Mouse (Mus musculus) neural tube, embryonic 11.5 days (tissue): ENCODE data around the gene Ccdc58. TPM values are rescaled to one million over a fixed set of nuclear protein-coding genes. Genes with fewer than 3 reads are reported as not detected.
"Not testable (repeated sequence)": the region's sequence is repeated elsewhere in the genome, so short reads cannot be mapped to it uniquely, and the experiment has no call there.

Experiments used
- ATAC-seq: fragments of 200-750 bp; cut with Nextera tagmentation; 2 replicates; pipeline ENCODE4 v1.8.0; 2017; ENCODE audit warnings: moderate number of reproducible peaks, mild to moderate bottlenecking, moderate TSS enrichment, moderate library complexity; ENCODE audit not compliant: insufficient read depth, low FRiP score, low TSS enrichment
- DNase-seq: peaks from one replicate; pipeline ENCODE4 v3.0.0-alpha.2; 2015; ENCODE audit warnings: low spot score
- H3K27ac ChIP-seq: fragments of 300-500 bp; sonication (generic); 2 replicates; pipeline ENCODE4 v1.5.1; 2014; ENCODE audit warnings: low read depth, mild to moderate bottlenecking, low read length
- H3K27me3 ChIP-seq: fragments of 300-500 bp; sonication (generic); 2 replicates; pipeline ENCODE4 v1.6.1; 2014; ENCODE audit warnings: mild to moderate bottlenecking, low read length, mixed read lengths; ENCODE audit not compliant: control insufficient read depth, insufficient read depth
- H3K36me3 ChIP-seq: fragments of 300-500 bp; sonication (generic); 2 replicates; pipeline ENCODE4 v1.6.1; 2014; ENCODE audit warnings: mild to moderate bottlenecking, low read length, moderate library complexity, mixed read lengths; ENCODE audit not compliant: control insufficient read depth, insufficient read depth
- H3K4me1 ChIP-seq: fragments of 300-500 bp; sonication (generic); 2 replicates; pipeline ENCODE4 v1.6.1; 2014; ENCODE audit warnings: low read length, mixed read lengths; ENCODE audit not compliant: control insufficient read depth, insufficient read depth
- H3K4me2 ChIP-seq: fragments of 300-500 bp; sonication (generic); 2 replicates; pipeline ENCODE4 v1.6.1; 2014; ENCODE audit warnings: low read depth, mild to moderate bottlenecking, moderate library complexity
- H3K4me3 ChIP-seq: fragments of 300-500 bp; sonication (generic); 2 replicates; pipeline ENCODE4 v1.5.1; 2014; ENCODE audit warnings: low read depth, low read length
- H3K9ac ChIP-seq: fragments of 300-500 bp; sonication (generic); 2 replicates; pipeline ENCODE4 v1.6.1; 2014; ENCODE audit warnings: mild to moderate bottlenecking, low read length
- H3K9me3 ChIP-seq: fragments of 300-500 bp; sonication (generic); 2 replicates; pipeline ENCODE4 v1.6.1; 2016; ENCODE audit warnings: low read length; ENCODE audit not compliant: control insufficient read depth
- WGBS: fragments of 180-500 bp; shearing (Covaris S2); extraction: QIAGEN DNeasy Blood & Tissue Kit; methylation state at CpG from one replicate; pipeline ENCODE4 v1.1.7; 2014; 5-methylcytosine and 5-hydroxymethylcytosine counted together
- polyA plus RNA-seq: library from polyadenylated mRNA; unstranded; fragments of >200 nt; fragmentation: Nextera tagmentation; extraction: Ambion mirVana; gene quantifications from 2 replicates; pipeline ENCODE4 v1.2.1, GENCODE M21; 2014

Ccdc58 gene
- polyA plus RNA-seq, 1 experiment from 2014 or later, result 71.8 TPM

DNA sequence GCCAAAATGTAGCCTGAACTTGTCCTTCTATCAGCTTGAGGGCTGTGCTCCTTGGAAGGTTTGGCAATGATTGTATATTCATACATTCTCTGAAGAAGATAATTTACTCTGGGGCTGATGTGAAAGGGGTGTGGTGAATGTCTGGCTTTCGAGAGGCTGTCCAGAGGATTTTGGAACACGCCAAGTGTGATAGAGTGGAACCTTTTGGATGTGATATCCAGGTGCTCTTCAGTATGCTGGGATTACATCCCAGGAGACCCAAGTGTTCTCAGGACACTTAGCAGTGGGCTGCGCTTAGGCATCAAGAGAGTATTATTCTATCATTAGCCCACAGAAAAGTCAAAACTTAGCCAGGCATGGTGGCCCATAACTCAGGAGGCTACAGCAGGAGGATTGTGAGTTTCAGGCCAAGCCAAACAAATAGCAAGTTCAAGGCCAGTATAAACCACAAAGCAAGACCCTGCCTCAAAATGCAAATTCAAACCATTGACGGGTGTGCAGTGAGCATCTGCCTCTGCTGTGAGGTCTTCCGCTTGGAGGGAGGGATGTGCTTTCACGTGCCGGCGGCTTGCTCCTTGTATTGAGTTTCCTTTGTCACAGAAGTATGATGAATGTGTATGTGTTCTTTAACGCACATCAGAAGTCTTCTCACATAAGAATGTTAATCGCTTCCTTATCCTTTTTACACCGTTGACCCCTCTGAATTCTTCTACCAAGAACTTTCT is 19.5 kb downstream of the Ccdc58 start:
- WGBS, result 89% methylated on average over 11 of the region's 11 CpGs
- H3K4me3 ChIP-seq, result no peak overlapping the region
- peaks cover 2% of the 10 kb centered on the region; the same call in 1 of the 2 replicates for H3K36me3 ChIP-seq
- H3K27ac ChIP-seq, result no peak overlapping the region
- no peak overlapping the region for H3K9ac ChIP-seq
- DNase-seq, result no peak
- no peak for ATAC-seq
- no peak overlapping the region for H3K4me2 ChIP-seq
- H3K27me3 ChIP-seq, result no peaks in the 10 kb centered on the region
- no peaks in the 10 kb centered on the region for H3K9me3 ChIP-seq
- H3K4me1 ChIP-seq, result no peaks in the 10 kb centered on the region

DNA sequence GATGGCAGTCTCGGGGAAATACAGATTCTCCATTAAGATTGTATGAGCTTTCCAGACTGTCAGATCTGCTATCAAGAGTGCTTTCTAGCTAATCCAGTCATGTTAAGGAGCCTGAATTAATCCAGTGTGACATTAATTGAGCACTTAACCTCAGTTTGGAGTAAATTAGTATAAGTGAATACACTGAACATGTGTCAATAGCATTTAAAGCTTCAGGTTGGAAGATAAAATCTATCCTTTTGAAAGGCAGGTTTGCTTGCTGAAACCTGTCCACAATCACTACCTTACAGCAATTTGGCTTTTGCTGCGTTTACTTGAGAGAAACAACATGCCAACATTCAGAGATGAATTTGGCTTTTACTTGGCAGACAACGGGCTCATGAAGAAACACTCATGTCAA is 22.6 kb downstream of the Ccdc58 start:
- no peaks in the 10 kb centered on the region for H3K9me3 ChIP-seq

DNA sequence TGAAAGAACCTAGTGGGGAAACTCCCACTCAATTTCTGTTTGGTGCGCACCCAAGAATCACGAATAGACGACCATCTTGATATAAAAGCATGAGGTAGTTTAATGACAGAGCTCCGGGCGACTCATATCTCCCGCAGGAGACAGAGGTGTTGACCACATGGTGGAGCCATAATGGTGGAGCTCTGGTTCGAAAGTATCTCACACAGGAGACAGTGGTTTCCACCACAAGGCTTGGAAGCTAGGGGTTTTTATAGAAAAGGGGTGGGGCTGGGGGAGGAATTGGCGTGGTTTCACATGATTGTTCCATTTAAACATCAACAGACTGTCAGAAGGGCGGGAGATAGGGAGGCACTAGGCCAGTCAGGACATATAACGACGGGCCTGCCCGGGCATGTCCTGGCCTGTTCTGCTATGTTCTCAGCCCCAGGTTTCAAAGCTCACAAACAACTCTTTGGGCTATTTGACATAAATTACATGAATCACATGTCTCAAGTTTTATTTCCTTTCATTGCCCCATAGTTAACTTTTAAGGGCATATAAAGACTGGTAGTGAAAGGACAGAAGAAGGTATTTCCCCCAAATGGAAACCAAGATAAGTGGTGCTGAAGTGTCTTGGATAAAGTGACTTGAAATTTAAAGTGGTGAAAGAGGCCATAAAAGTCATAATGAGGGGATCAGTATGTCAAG is 26.5 kb downstream of the Ccdc58 start:
- H3K4me3 ChIP-seq, H3K36me3 ChIP-seq, H3K4me1 ChIP-seq, H3K27me3 ChIP-seq, H3K27ac ChIP-seq, H3K4me2 ChIP-seq, ATAC-seq, H3K9ac ChIP-seq, H3K9me3 ChIP-seq, DNase-seq: not testable (repeated sequence)
- WGBS, result 92% methylated on average over 12 of the region's 12 CpGs

More for the DNA sequence above, 22.6 kb downstream of the Ccdc58 start:
- Histone ChIP-seq H3K9ac (no peak overlapping the region), H3K27me3 (no peaks in the 10 kb centered on the region), H3K4me3 (no peak overlapping the region), H3K4me2 (no peak overlapping the region), H3K36me3 (no peaks in the 10 kb centered on the region), H3K27ac (no peak overlapping the region), H3K4me1 (no peaks in the 10 kb centered on the region)
- no peak for DNase-seq
- no peak for ATAC-seq
- WGBS, result 92% methylated on average over 3 of the region's 3 CpGs

DNA sequence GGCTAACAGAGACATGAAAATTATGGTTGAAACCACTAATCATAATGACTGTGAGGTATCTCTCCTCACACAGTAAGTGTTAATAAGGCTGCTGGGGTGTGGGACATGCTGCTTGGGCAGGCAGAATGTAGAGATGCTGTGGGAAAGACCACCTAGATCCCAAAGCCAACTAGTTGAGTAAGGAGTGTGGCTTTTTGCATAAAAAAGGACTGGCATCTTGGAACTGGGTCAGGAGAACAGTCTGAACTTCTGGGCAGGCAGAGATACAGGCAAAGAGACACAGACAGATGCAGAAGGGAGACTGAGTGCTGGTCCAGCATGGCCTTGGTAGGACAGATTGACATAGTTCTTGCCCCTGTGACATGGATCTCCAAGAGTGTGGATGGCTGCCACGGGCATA is 30.0 kb downstream of the Ccdc58 start:
- 78% methylated on average over 1 of the region's 1 CpGs for WGBS
- H3K27ac ChIP-seq, result no peak overlapping the region
- no peaks in the 10 kb centered on the region for H3K9me3 ChIP-seq
- H3K4me1 ChIP-seq, result no peaks in the 10 kb centered on the region
- H3K36me3 ChIP-seq, result no peaks in the 10 kb centered on the region
- no peak overlapping the region for H3K4me2 ChIP-seq
- ATAC-seq, result no peak
- H3K4me3 ChIP-seq, result no peak overlapping the region
- DNase-seq, result no peak
- no peaks in the 10 kb centered on the region for H3K27me3 ChIP-seq
- H3K9ac ChIP-seq, result no peak overlapping the region

DNA sequence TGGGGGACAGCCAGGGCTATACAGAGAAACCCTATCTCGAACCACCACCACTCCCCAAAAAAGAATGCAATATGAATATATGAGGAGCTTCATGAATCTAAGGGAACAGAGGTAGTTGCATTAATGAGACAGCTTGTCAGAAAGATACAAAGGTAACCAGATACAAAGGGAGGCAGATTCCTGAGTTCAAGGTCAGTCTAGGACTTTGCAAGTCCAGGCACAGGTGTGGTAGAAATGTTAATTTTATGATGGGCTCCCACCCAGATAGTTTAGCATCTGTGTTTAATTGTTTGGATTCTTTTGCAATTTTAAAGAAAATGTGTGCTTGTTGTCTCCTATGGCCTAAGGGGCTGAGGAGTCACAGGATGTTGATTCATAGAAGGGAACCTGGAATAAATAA is 30.7 kb downstream of the Ccdc58 start:
- Histone ChIP-seq H3K27me3 (no peaks in the 10 kb centered on the region), H3K4me3 (no peak overlapping the region), H3K9me3 (no peaks in the 10 kb centered on the region), H3K9ac (no peak overlapping the region), H3K4me1 (no peaks in the 10 kb centered on the region), H3K4me2 (no peak overlapping the region), H3K36me3 (no peaks in the 10 kb centered on the region), H3K27ac (no peak overlapping the region)
- ATAC-seq, result no peak
- no peak for DNase-seq
- WGBS, result 93% methylated on average over 1 of the region's 1 CpGs

DNA sequence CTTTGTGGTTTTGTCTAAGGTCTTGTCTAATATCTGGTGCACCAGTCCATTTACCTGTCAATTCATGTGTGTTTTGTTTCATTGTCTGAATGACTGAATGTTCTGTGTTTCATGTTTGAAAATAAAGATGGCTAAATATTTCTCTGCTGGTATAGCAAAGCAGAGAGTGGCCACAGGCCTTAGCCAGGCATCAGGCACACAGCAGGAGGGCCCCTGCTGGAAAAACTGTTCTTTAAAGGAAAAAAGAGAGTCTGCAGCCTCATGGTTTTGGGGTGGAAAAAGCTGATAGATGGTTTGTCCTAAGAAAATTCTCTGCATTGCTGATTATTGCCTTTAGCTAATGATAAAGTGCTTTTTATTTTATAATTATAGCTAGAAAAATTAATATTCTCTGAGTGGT is 40.0 kb downstream of the Ccdc58 start:
- H3K27me3 ChIP-seq, DNase-seq, H3K9me3 ChIP-seq, H3K4me3 ChIP-seq, ATAC-seq, H3K9ac ChIP-seq, H3K27ac ChIP-seq, H3K36me3 ChIP-seq, H3K4me1 ChIP-seq, H3K4me2 ChIP-seq: not testable (repeated sequence)

DNA sequence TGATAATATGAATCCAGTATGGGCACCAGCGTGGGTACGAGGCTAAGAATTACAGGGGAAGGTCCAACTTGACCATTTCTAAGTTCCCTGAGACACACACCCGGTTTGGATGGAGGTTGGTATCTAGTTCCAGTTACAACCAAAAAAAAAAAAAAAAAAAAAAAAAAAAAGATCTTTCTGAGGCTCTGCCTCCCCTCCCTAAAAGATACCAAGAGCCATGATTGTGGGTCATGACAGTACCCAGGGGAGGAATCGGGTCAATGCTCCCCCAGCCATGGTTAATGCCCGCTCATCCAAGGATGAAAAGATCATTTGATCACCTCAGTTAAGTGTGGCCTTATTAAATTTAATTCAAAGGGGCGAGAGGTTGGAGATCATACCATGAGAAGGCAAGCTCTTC is 44.3 kb downstream of the Ccdc58 start:
- ATAC-seq, H3K27ac ChIP-seq: not testable (repeated sequence)

DNA sequence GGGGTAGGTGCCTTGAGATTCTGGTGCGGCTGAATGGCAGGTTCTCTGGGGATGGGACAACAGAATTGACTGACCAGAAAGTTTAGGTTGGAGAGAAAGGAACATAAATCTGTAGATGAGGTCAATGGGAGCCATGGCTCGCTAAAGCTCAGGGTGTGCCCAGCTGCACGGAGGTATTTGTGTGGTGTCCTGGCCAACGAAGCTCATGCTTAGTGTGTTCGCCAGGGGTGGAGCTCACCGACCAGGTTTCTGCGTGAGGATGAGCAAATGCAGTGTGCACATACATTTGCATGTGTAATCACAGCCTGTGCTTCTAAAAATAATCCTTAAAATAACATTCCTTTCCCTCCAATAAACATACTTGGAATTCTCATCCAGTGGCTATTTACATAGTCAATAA is 56.6 kb downstream of the Ccdc58 start:
- H3K4me1 ChIP-seq, result no peaks in the 10 kb centered on the region
- H3K27ac ChIP-seq, result no peak overlapping the region
- no peaks in the 10 kb centered on the region for H3K9me3 ChIP-seq
- 92% methylated on average over 7 of the region's 7 CpGs for WGBS
- no peak overlapping the region for H3K4me2 ChIP-seq
- H3K27me3 ChIP-seq, result no peaks in the 10 kb centered on the region
- ATAC-seq, result no peak
- no peaks in the 10 kb centered on the region for H3K36me3 ChIP-seq
- H3K9ac ChIP-seq, result no peak overlapping the region
- no peak for DNase-seq
- H3K4me3 ChIP-seq, result no peak overlapping the region

More for the DNA sequence above, 44.3 kb downstream of the Ccdc58 start:
- not testable (repeated sequence) for H3K36me3 ChIP-seq, H3K27me3 ChIP-seq, H3K4me3 ChIP-seq, H3K9ac ChIP-seq, DNase-seq, H3K9me3 ChIP-seq, H3K4me2 ChIP-seq, H3K4me1 ChIP-seq
- 89% methylated on average over 6 of the region's 6 CpGs for WGBS

DNA sequence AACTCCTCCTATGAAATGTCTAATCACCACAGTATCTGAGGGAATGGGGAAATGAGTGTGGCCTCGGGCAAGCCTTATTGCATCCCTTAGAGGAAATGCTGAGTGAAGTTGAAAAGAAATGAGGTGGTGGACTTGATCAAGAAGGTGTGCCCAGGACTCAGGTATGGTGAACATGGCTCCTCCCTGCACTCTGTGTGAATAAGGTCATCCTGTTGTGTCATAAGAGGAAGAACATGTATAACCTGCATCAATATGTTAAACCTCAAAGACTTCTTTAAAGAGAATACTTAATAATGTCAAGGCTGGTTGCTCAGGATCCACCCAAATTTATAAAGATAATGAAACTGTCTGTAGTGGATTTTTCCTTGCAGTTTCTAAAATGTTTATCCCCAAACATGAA is 59.7 kb downstream of the Ccdc58 start, which contains the start of gene Csta1:
Gene Csta1 (minus strand): TSS at position 101 of the 400 bp plus-strand sequence.
- Histone ChIP-seq H3K27ac (no peak within 1 kb of the TSS), H3K4me2 (no peak within 1 kb of the TSS), H3K4me1 (no peaks in the 10 kb centered on the region), H3K9me3 (no peaks in the 10 kb centered on the region), H3K9ac (no peak within 1 kb of the TSS), H3K36me3 (no peaks in the 10 kb centered on the region), H3K27me3 (no peaks in the 10 kb centered on the region), H3K4me3 (no peak within 1 kb of the TSS)
- WGBS, result 69% methylated on average over 1 of the region's 1 CpGs
- no peak for DNase-seq
- ATAC-seq, result no peak
